Mouse (Mus musculus) bone marrow macrophage, adult 2 months (primary cell): Measurements from ENCODE around the gene B4galt1. TPM values are rescaled to one million over a fixed set of nuclear protein-coding genes. Genes with fewer than 3 reads are reported as not detected.

Experiments used
- H3K27ac ChIP-seq: 2 replicates; pipeline ENCODE4 v1.5.1; 2012; ENCODE audit warnings: low read depth, low read length; ENCODE audit not compliant: insufficient read depth
- H3K4me1 ChIP-seq: 2 replicates; pipeline ENCODE4 v1.6.1; 2012; ENCODE audit warnings: low read length; ENCODE audit not compliant: control insufficient read depth, insufficient read depth
- H3K4me3 ChIP-seq: 2 replicates; pipeline ENCODE4 v1.5.1; 2012; ENCODE audit warnings: mild to moderate bottlenecking, low read length, moderate library complexity; ENCODE audit not compliant: insufficient read depth
- CTCF ChIP-seq: IDR thresholded peaks from 2 replicates; pipeline ENCODE4 v1.5.1; 2012; ENCODE audit warnings: low read depth, mild to moderate bottlenecking, low read length, moderate library complexity
- POLR2A ChIP-seq: IDR thresholded peaks from 2 replicates; pipeline ENCODE4 v1.6.1; 2012; ENCODE audit warnings: mild to moderate bottlenecking, low read depth, low read length, borderline replicate concordance
- polyA plus RNA-seq: library from polyadenylated mRNA; stranded (reverse); fragments of >200 nt; gene quantifications from 2 replicates; pipeline ENCODE4 v1.2.4, GENCODE M21; 2012; ENCODE audit not compliant: missing spikeins, insufficient read depth, insufficient read length

The B4galt1 gene
- polyA plus RNA-seq, 1 experiment, result 75.9 TPM

- Histone ChIP-seq H3K27ac (no peak overlapping the region), H3K4me3 (no peak overlapping the region)
Measured at GRCm38 (mm10) chr4:40888839-40889238, 35.0 kb upstream of the B4galt1 start.

DNA sequence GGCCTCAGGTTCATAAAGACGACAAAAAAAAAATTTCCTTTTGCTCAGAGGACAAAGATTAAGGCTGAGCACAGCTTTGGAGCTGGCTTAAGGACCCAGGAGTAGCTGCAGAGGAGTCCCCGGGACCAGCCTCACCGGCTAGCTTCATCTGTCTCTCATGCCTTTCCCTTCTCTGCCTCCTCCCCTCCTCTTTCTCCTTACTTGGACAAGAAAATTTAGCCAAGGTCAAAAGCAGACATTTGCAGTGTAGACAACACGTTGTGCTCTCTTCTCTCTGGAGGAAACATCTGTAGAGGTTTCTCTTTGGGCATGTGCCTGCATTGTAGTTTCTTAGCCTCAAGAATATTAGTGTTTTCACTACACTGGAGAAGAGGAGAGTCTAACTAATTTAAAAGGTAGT, 32.1 kb upstream of the B4galt1 start:
- Histone ChIP-seq H3K27ac (no peak overlapping the region), H3K4me1 (peaks cover 8% of the 10 kb centered on the region; the same call in 1 of the 2 replicates), H3K4me3 (no peak overlapping the region)
- TF ChIP-seq POLR2A (no peak), CTCF (no peak)

More at GRCm38 (mm10) chr4:40888839-40889238, 35.0 kb upstream of the B4galt1 start:
- H3K4me1 ChIP-seq, result peaks cover 8% of the 10 kb centered on the region; the same call in 1 of the 2 replicates
- TF ChIP-seq POLR2A, result no peak
- TF ChIP-seq CTCF, result no peak

DNA sequence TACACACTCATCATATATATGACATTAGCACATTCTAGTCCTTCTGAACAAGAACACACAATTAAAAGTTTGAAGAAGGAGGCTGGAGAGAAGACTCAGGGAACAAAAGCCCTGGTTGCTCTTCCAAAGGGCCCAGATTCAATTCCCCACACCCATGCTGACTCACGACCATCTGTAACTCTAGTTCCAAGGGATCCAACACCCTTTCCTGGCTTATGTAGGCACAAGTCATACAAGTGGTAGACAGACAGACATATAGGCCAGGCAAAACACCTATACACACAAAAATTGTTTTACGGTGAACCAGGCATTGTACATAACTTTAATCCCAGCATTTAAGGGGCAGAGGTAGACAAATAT, 31.3 kb upstream of the B4galt1 start:
- H3K4me1 ChIP-seq, result peaks cover 8% of the 10 kb centered on the region; the same call in 1 of the 2 replicates
- TF ChIP-seq POLR2A (no peak), CTCF (no peak)
- H3K27ac ChIP-seq, result no peak overlapping the region
- no peak overlapping the region for H3K4me3 ChIP-seq

GRCm38 (mm10) chr4:40884282-40885165, 30.7 kb upstream of the B4galt1 start:
- TF ChIP-seq POLR2A (no peak), CTCF (no peak)
- no peak overlapping the region for H3K4me3 ChIP-seq
- H3K27ac ChIP-seq, result no peak overlapping the region
- peaks cover 7% of the 10 kb centered on the region; the same call in 1 of the 2 replicates for H3K4me1 ChIP-seq

GRCm38 (mm10) chr4:40883200-40883599, 29.4 kb upstream of the B4galt1 start:
- H3K4me1 ChIP-seq, result no peaks in the 10 kb centered on the region
- H3K4me3 ChIP-seq, result no peak overlapping the region
- TF ChIP-seq POLR2A, result no peak
- TF ChIP-seq CTCF, result no peak
- no peak overlapping the region for H3K27ac ChIP-seq

GRCm38 (mm10) chr4:40877528-40877927, 23.7 kb upstream of the B4galt1 start:
- TF ChIP-seq POLR2A (no peak), CTCF (no peak)
- peaks cover 2% of the 10 kb centered on the region; the same call in 1 of the 2 replicates for H3K4me1 ChIP-seq
- H3K27ac ChIP-seq, result no peak overlapping the region
- no peak overlapping the region for H3K4me3 ChIP-seq

GRCm38 (mm10) chr4:40876814-40877371, 23.1 kb upstream of the B4galt1 start:
- peaks cover 2% of the 10 kb centered on the region; the same call in 1 of the 2 replicates for H3K4me1 ChIP-seq

GRCm38 (mm10) chr4:40875842-40876241, 22.0 kb upstream of the B4galt1 start:
- H3K4me3 ChIP-seq, result no peak overlapping the region
- no peak overlapping the region for H3K27ac ChIP-seq
- peaks cover 2% of the 10 kb centered on the region; the same call in 1 of the 2 replicates for H3K4me1 ChIP-seq
- TF ChIP-seq CTCF, result no peak
- TF ChIP-seq POLR2A, result no peak

More at GRCm38 (mm10) chr4:40876814-40877371, 23.1 kb upstream of the B4galt1 start:
- Histone ChIP-seq H3K27ac (no peak overlapping the region), H3K4me3 (no peak overlapping the region)
- TF ChIP-seq POLR2A, result no peak
- TF ChIP-seq CTCF, result no peak

DNA sequence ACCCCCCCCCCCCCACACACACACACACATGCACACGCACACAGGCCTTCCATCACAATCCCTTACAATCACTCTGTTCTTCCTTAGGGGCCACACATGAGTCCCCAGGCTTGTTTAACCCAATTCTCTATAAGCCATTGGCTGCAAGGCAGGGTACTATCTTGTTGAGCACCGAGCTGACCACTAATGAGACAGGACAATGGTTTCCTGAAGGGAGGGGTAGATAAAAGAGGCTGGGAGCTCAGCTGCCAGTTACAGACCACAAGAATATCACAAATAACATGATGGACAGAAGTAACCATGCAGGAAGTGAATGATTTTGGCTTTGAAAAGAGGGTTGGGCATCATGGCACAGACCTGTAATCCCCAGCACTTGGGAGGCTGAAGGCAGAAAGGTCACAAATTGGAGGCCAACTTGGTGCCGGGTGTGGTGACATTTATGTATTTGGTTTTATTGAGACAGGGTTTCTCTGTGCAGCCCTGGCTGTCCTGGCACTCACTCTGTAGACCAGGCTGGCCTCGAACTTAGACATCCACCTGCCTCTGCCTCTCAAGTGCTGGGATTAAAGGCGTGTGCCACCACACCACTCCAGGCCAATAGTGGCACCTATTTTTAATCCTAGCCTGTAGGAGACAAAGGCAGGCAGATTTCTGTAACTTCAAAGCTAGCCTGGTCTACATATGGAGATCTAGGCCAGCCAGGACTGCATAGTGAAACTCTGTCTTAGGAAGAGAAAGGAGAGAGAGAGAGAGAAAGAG, 21.2 kb upstream of the B4galt1 start:
- peaks cover 2% of the 10 kb centered on the region; the same call in 1 of the 2 replicates for H3K4me1 ChIP-seq
- no peak overlapping the region for H3K27ac ChIP-seq
- no peak overlapping the region for H3K4me3 ChIP-seq
- TF ChIP-seq CTCF (no peak), POLR2A (no peak)

- no peak overlapping the region for H3K27ac ChIP-seq
- H3K4me3 ChIP-seq, result no peak overlapping the region
- peaks cover 5% of the 10 kb centered on the region for H3K4me1 ChIP-seq
- TF ChIP-seq POLR2A (no peak), CTCF (no peak)
Measured at GRCm38 (mm10) chr4:40874151-40874600, 20.4 kb upstream of the B4galt1 start.
